Mouse (Mus musculus) testis, adult 2 months (tissue): ENCODE results near the gene Aif1l.

Source experiments
- CTCF ChIP-seq: fragments of 200-500 bp; IDR thresholded peaks from 2 replicates; pipeline ENCODE4 v1.5.1; 2012; ENCODE audit warnings: low read depth, mild to moderate bottlenecking, inconsistent platforms, low read length, moderate library complexity; ENCODE audit not compliant: control insufficient read depth, insufficient read depth, insufficient replicate concordance
- POLR2A ChIP-seq: fragments of 200-500 bp; IDR thresholded peaks from 2 replicates; pipeline ENCODE4 v1.6.1; 2012; ENCODE audit warnings: low read depth, mild to moderate bottlenecking, inconsistent platforms, low read length, moderate library complexity; ENCODE audit not compliant: control insufficient read depth

DNA sequence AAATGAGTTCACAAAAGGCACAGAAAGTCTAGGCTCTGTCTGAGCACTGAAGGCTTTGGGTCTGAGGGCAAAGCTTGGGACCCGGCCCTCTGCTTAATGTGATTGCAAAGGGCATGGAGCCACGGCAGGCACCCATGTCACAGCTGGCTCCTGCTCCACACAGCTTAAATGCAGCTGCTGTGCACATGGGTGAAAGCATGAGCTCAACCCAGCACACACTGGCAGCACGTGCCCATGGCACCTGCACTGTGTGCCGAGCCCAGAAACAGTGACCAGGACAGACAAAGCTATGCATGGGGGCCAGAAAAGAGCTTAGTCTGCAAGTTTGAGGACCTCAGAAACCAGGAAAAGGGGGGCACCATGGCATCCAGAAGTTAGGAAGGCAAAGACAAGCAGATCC is 26.3 kb upstream of the Aif1l start:
- TF ChIP-seq POLR2A (no peak), CTCF (no peak)
